Mouse (Mus musculus): ENCODE data around the gene Fsd1.

GRCm38 (mm10) chr17:55952447-55953027 is 33.8 kb upstream of the Fsd1 start, which contains the start of gene Ebi3:
- no peak for TF ChIP-seq POLR2A (IDR thresholded peaks at IDR 0.05; ENCODE audit: borderline replicate concordance, insufficient read depth, low read length)
- no peak for TF ChIP-seq CTCF (IDR thresholded peaks at IDR 0.05; ENCODE audit: borderline replicate concordance, insufficient read depth, low read depth, low read length)
